Mouse (Mus musculus) MEL (cell line): Measurements from ENCODE around the gene Prlh. TPM values are rescaled to one million over a fixed set of nuclear protein-coding genes. Genes with fewer than 3 reads are reported as not detected.

ENCODE experiments used
- DNase-seq: peaks from one replicate; pipeline ENCODE4 v3.0.0; 2011; ENCODE audit warnings: low read depth, low spot score
- H3K27ac ChIP-seq: 2 replicates; pipeline ENCODE4 v1.5.1; 2012; ENCODE audit warnings: low read depth, mild to moderate bottlenecking, control low read depth, low read length, moderate library complexity; ENCODE audit not compliant: control insufficient read depth
- H3K27me3 ChIP-seq, 2 experiments: fragments of 150-350 bp in 1 of 2; sonication (generic) in 1 of 2; 2 replicates each; pipeline ENCODE4 v1.6.1; 2012; ENCODE audit warnings: low read length in 2 of 2, mild to moderate bottlenecking in 2 of 2, improper control_type of control experiment in 1 of 2, moderate library complexity in 1 of 2; ENCODE audit not compliant: insufficient read depth in 2 of 2, control insufficient read depth in 1 of 2
- H3K36me3 ChIP-seq, 2 experiments: 2 replicates each; pipeline ENCODE4 v1.6.1; 2012 to 2014; ENCODE audit warnings: low read length in 2 of 2, improper control_type of control experiment in 1 of 2, inconsistent platforms in 1 of 2, mild to moderate bottlenecking in 1 of 2; ENCODE audit not compliant: insufficient read depth in 2 of 2, control insufficient read depth in 1 of 2
- H3K4me1 ChIP-seq, 2 experiments: fragments of 150-350 bp in 1 of 2; sonication (generic) in 1 of 2; 2 replicates each; pipeline ENCODE4 v1.6.1; 2012; ENCODE audit warnings: low read length in 2 of 2, improper control_type of control experiment in 1 of 2, mild to moderate bottlenecking in 1 of 2; ENCODE audit not compliant: insufficient read depth in 2 of 2, control insufficient read depth in 1 of 2
- H3K4me3 ChIP-seq, 2 experiments: fragments of 150-350 bp in 1 of 2; sonication (generic) in 1 of 2; 2 replicates each; pipeline ENCODE4 v1.5.1; 2012; ENCODE audit warnings: low read depth in 2 of 2, low read length in 2 of 2, mild to moderate bottlenecking in 2 of 2, moderate library complexity in 2 of 2, control low read depth in 1 of 2, improper control_type of control experiment in 1 of 2; ENCODE audit not compliant: control insufficient read depth in 1 of 2, insufficient read depth in 1 of 2
- H3K79me2 ChIP-seq: 2 replicates; pipeline ENCODE4 v1.6.1; 2012; ENCODE audit warnings: mild to moderate bottlenecking, low read length, moderate library complexity; ENCODE audit not compliant: control insufficient read depth, poor library complexity, insufficient read depth
- H3K9ac ChIP-seq: 2 replicates; pipeline ENCODE4 v1.6.1; 2012; ENCODE audit warnings: low read depth, mild to moderate bottlenecking, control low read depth, low read length, moderate library complexity; ENCODE audit not compliant: control insufficient read depth, poor library complexity, severe bottlenecking
- H3K9me3 ChIP-seq: fragments of 150-350 bp; sonication (generic); replicated peaks from 2 replicates; pipeline ENCODE4 v1.6.1; 2012; ENCODE audit warnings: mild to moderate bottlenecking, low read length, improper control_type of control experiment, moderate library complexity; ENCODE audit not compliant: insufficient read depth
- BHLHE40 ChIP-seq: IDR thresholded peaks from 2 replicates; pipeline ENCODE4 v1.6.1; 2012; ENCODE audit warnings: low read depth, mild to moderate bottlenecking, inconsistent platforms, low read length, improper control_type of control experiment, borderline replicate concordance
- CTCF ChIP-seq, 3 experiments: IDR thresholded peaks in 2 of 3; conservative IDR thresholded peaks in 1 of 3; 2 replicates each; pipeline ENCODE4 v1.5.1; 2011 to 2012; ENCODE audit warnings: low read length in 3 of 3, low read depth in 2 of 3, mild to moderate bottlenecking in 2 of 3, improper control_type of control experiment in 1 of 3, inconsistent platforms in 1 of 3, mixed read lengths in 1 of 3, moderate library complexity in 1 of 3; ENCODE audit not compliant: control insufficient read depth in 1 of 3, insufficient read depth in 1 of 3, poor library complexity in 1 of 3, severe bottlenecking in 1 of 3
- ELF1 ChIP-seq: IDR thresholded peaks from 2 replicates; pipeline ENCODE4 v1.6.1; 2014; ENCODE audit warnings: low read depth, mild to moderate bottlenecking, inconsistent platforms, low read length, improper control_type of control experiment, moderate library complexity
- GATA1 ChIP-seq: IDR thresholded peaks from 2 replicates; pipeline ENCODE4 v1.6.1; 2011; ENCODE audit warnings: low read depth, low read length, improper control_type of control experiment
- JUND ChIP-seq: IDR thresholded peaks from 2 replicates; pipeline ENCODE4 v1.6.1; 2011; ENCODE audit warnings: low read depth, mild to moderate bottlenecking, improper control_type of control experiment, low read length
- MAZ ChIP-seq: IDR thresholded peaks from 2 replicates; pipeline ENCODE4 v1.6.1; 2012; ENCODE audit warnings: low read depth, mild to moderate bottlenecking, inconsistent platforms, low read length, improper control_type of control experiment
- MXI1 ChIP-seq: IDR thresholded peaks from 2 replicates; pipeline ENCODE4 v1.6.1; 2011; ENCODE audit warnings: mild to moderate bottlenecking, low read depth, low read length, improper control_type of control experiment
- MYB ChIP-seq: IDR thresholded peaks from 2 replicates; pipeline ENCODE4 v1.6.1; 2011; ENCODE audit warnings: mild to moderate bottlenecking, low read depth, low read length, improper control_type of control experiment
- POLR2AphosphoS2 ChIP-seq: IDR thresholded peaks from 2 replicates; pipeline ENCODE4 v1.6.1; 2011; ENCODE audit warnings: low read length, improper control_type of control experiment
- POLR2AphosphoS5 ChIP-seq: IDR thresholded peaks from 2 replicates; pipeline ENCODE4 v1.6.1; 2012; ENCODE audit warnings: low read depth, borderline replicate concordance, mild to moderate bottlenecking, inconsistent platforms, low read length, moderate library complexity, mixed read lengths
- RAD21 ChIP-seq: IDR thresholded peaks from 2 replicates; pipeline ENCODE4 v1.6.1; 2011; ENCODE audit warnings: mild to moderate bottlenecking, low read depth, low read length, improper control_type of control experiment
- SMC3 ChIP-seq: IDR thresholded peaks from 2 replicates; pipeline ENCODE4 v1.6.1; 2011; ENCODE audit warnings: low read depth, low read length, improper control_type of control experiment
- TAL1 ChIP-seq: IDR thresholded peaks from 2 replicates; pipeline ENCODE4 v1.6.1; 2012; ENCODE audit warnings: mild to moderate bottlenecking, inconsistent platforms, low read length, moderate library complexity, mixed read lengths
- ZC3H11A ChIP-seq: IDR thresholded peaks from 2 replicates; pipeline ENCODE4 v1.6.1; 2012; ENCODE audit warnings: low read depth, mild to moderate bottlenecking, inconsistent platforms, low read length, improper control_type of control experiment
- ZMIZ1 ChIP-seq: IDR thresholded peaks from 2 replicates; pipeline ENCODE4 v1.6.1; 2012; ENCODE audit warnings: low read depth, mild to moderate bottlenecking, inconsistent platforms, low read length, improper control_type of control experiment, moderate library complexity
- ZNF384 ChIP-seq: IDR thresholded peaks from 2 replicates; pipeline ENCODE4 v1.6.1; 2012; ENCODE audit warnings: low read depth, mild to moderate bottlenecking, inconsistent platforms, low read length, improper control_type of control experiment
- polyA plus RNA-seq, 2 experiments: library from polyadenylated mRNA; stranded (reverse) in 1 of 2; unstranded in 1 of 2; fragments of >175 nt in 1 of 2; fragments of >200 nt in 1 of 2; gene quantifications; 2 replicates each; pipeline versions ENCODE4 v1.2.1 to v1.2.4; 2012; ENCODE audit warnings: low replicate concordance in 2 of 2, low read depth in 1 of 2; ENCODE audit not compliant: insufficient read length in 2 of 2, insufficient read depth in 1 of 2, missing spikeins in 1 of 2
- total RNA-seq: library from RNA; depleted of rRNA; stranded (reverse); fragments of 300-350 nt; gene quantifications from 2 replicates; pipeline ENCODE4 v1.2.3, GENCODE M21; 2012

Prlh gene
- total and polyA plus RNA-seq, 3 experiments, result not detected

DNA sequence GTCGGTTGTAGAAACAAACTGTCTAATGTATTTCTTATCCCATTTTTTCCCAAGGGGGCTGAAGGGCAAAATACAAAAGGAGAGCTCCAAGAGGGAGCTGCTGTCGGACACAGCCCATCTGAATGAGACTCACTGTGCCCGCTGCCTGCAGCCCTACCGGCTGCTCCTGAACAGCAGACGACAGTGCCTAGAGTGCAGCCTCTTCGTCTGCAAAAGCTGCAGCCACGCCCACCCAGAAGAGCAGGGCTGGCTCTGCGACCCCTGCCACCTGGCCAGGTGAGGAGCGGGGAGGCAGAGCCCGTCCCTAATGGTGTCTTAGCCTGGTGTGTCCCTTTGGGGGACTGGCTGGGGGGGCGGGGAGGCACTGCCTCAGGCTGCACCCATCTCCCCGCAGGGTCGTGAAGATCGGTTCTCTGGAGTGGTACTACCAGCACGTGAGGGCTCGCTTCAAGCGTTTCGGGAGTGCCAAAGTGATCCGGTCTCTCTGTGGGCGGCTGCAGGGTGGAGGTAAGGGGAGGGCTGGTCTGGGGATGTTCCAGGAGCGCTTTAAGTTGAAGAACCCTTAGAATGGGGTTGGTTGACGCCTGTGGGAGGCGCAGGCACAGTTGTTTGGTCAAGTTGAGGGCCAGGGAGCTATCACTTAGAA is 24.9 kb upstream of the Prlh start:
- no peak for TF ChIP-seq ELF1
- TF ChIP-seq POLR2AphosphoS5, result no peak
- TF ChIP-seq TAL1, result no peak
- no peak for TF ChIP-seq MAZ
- TF ChIP-seq SMC3, result no peak
- TF ChIP-seq POLR2AphosphoS2, result no peak
- TF ChIP-seq GATA1, result no peak
- no peak for TF ChIP-seq ZNF384
- no peak for TF ChIP-seq BHLHE40
- no peaks in the 10 kb centered on the region for H3K36me3 ChIP-seq
- no peaks in the 10 kb centered on the region for H3K4me1 ChIP-seq
- no peak overlapping the region for H3K9ac ChIP-seq
- H3K9me3 ChIP-seq, result no peaks in the 10 kb centered on the region
- H3K27ac ChIP-seq, result no peak overlapping the region
- no peak for DNase-seq
- H3K79me2 ChIP-seq, result no peaks in the 10 kb centered on the region
- H3K4me3 ChIP-seq, result no peak overlapping the region
- H3K27me3 ChIP-seq, result no peaks in the 10 kb centered on the region

GRCm38 (mm10) chr1:90928575-90928934 is 24.4 kb upstream of the Prlh start:
- TF ChIP-seq RAD21 (peak; percentile 83), ZMIZ1 (no peak), MYB (no peak), MXI1 (no peak), POLR2AphosphoS5 (no peak), ZC3H11A (peak; percentile 71), CTCF (IDR thresholded peaks at IDR 0.05 in 2 of 3, conservative IDR thresholded peaks at IDR 0.05 in 1 of 3; ENCODE audit: control insufficient read depth in 1 of 3, insufficient read depth in 1 of 3, low read depth in 2 of 3, low read length in 3 of 3, poor library complexity in 1 of 3, severe bottlenecking in 1 of 3) (peak; percentile 63 to 82 (median 67)), MAZ (no peak), BHLHE40 (no peak), SMC3 (peak; percentile 77), JUND (no peak)
- H3K9me3 ChIP-seq, result no peaks in the 10 kb centered on the region

More at GRCm38 (mm10) chr1:90928575-90928934, 24.4 kb upstream of the Prlh start:
- H3K27me3 ChIP-seq, result no peaks in the 10 kb centered on the region
- no peaks in the 10 kb centered on the region for H3K36me3 ChIP-seq
- peak; percentile 68 for DNase-seq
- H3K4me1 ChIP-seq, result no peaks in the 10 kb centered on the region
- no peak overlapping the region for H3K9ac ChIP-seq
- H3K4me3 ChIP-seq, result no peak overlapping the region
- no peak overlapping the region for H3K27ac ChIP-seq
- H3K79me2 ChIP-seq, result no peaks in the 10 kb centered on the region
